Mouse (Mus musculus) kidney, embryonic 16.5 days (tissue): ENCODE data around the gene Gemin5. TPM values are rescaled to one million over a fixed set of nuclear protein-coding genes. Genes with fewer than 3 reads are reported as not detected.
A peak's percentile ranks its signal among the peaks of the same experiment; 100 is the strongest.

ENCODE experiments used
- ATAC-seq: fragments of 200-750 bp; cut with Nextera tagmentation; 2 replicates; pipeline ENCODE4 v1.8.0; 2017; ENCODE audit warnings: moderate TSS enrichment; ENCODE audit not compliant: low FRiP score, low TSS enrichment
- H3K27ac ChIP-seq: fragments of 300-500 bp; sonication (generic); 2 replicates; pipeline ENCODE4 v1.5.1; 2014; ENCODE audit warnings: low read length
- H3K27me3 ChIP-seq: fragments of 300-500 bp; sonication (generic); 2 replicates; pipeline ENCODE4 v1.6.1; 2014; ENCODE audit warnings: low read length, control low read depth, mixed read lengths; ENCODE audit not compliant: insufficient read depth
- H3K36me3 ChIP-seq: fragments of 300-500 bp; sonication (generic); 2 replicates; pipeline ENCODE4 v1.6.1; 2014; ENCODE audit warnings: low read length, control low read depth, mixed read lengths; ENCODE audit not compliant: insufficient read depth
- H3K4me1 ChIP-seq: fragments of 300-500 bp; sonication (generic); 2 replicates; pipeline ENCODE4 v1.6.1; 2014; ENCODE audit warnings: low read length, control low read depth, mixed read lengths; ENCODE audit not compliant: insufficient read depth
- H3K4me2 ChIP-seq: fragments of 300-500 bp; sonication (generic); replicated peaks from 2 replicates; pipeline ENCODE4 v1.6.1; 2014; ENCODE audit warnings: low read depth, low read length
- H3K4me3 ChIP-seq: fragments of 300-500 bp; sonication (generic); 2 replicates; pipeline ENCODE4 v1.5.1; 2014; ENCODE audit warnings: mild to moderate bottlenecking, low read length
- H3K9ac ChIP-seq: fragments of 300-500 bp; sonication (generic); replicated peaks from 2 replicates; pipeline ENCODE4 v1.6.1; 2014; ENCODE audit warnings: low read length
- H3K9me3 ChIP-seq: fragments of 300-500 bp; sonication (generic); 2 replicates; pipeline ENCODE4 v1.6.1; 2016; ENCODE audit warnings: low read length, control low read depth
- WGBS: fragments of 180-500 bp; shearing (Covaris S2); extraction: QIAGEN DNeasy Blood & Tissue Kit; methylation state at CpG from one replicate; pipeline ENCODE4 v1.1.7; 2014; 5-methylcytosine and 5-hydroxymethylcytosine counted together
- polyA plus RNA-seq: library from polyadenylated mRNA; unstranded; fragments of >200 nt; fragmentation: Nextera tagmentation; extraction: Ambion mirVana; gene quantifications from 2 replicates; pipeline ENCODE4 v1.2.1, GENCODE M21; 2015

The Gemin5 gene
- polyA plus RNA-seq, 1 experiment from 2014 or later = 22.5 TPM

- 36% methylated on average over 3 of the region's 3 CpGs for WGBS
- peak; percentile 57; the same call in 1 of the 2 replicates for ATAC-seq
These were observed 11.2 kb upstream of the Gemin5 start for GRCm38 (mm10) chr11:58179563-58179962.

GRCm38 (mm10) chr11:58171459-58172091 lies 3.2 kb upstream of the Gemin5 start, which contains the start of gene Mrpl22:
Gene Mrpl22 (plus strand): TSS chr11:58171661.
- Histone ChIP-seq H3K27ac (peak within 1 kb of the TSS; percentile 46; the same call in 1 of the 2 replicates), H3K4me3 (peak within 1 kb of the TSS; percentile 70), H3K4me1 (peaks cover 21% of the 10 kb centered on the region), H3K36me3 (peaks cover 35% of the 10 kb centered on the region), H3K9me3 (no peaks in the 10 kb centered on the region), H3K4me2 (peak within 1 kb of the TSS; percentile 89), H3K27me3 (no peaks in the 10 kb centered on the region), H3K9ac (peak within 1 kb of the TSS; percentile 89)
- under 1% methylated on average over 34 of the region's 34 CpGs for WGBS
- ATAC-seq = peak; percentile 76

More at GRCm38 (mm10) chr11:58179563-58179962, 11.2 kb upstream of the Gemin5 start:
- H3K9ac ChIP-seq = no peak overlapping the region
- no peaks in the 10 kb centered on the region for H3K4me1 ChIP-seq
- no peak overlapping the region for H3K4me2 ChIP-seq
- H3K9me3 ChIP-seq = no peaks in the 10 kb centered on the region
- H3K27ac ChIP-seq = no peak overlapping the region
- H3K36me3 ChIP-seq = peaks cover 30% of the 10 kb centered on the region
- H3K27me3 ChIP-seq = no peaks in the 10 kb centered on the region
- H3K4me3 ChIP-seq = no peak overlapping the region

GRCm38 (mm10) chr11:58169666-58170065 lies 1.3 kb upstream of the Gemin5 start:
- H3K4me1 ChIP-seq = peaks cover 21% of the 10 kb centered on the region
- no peak overlapping the region for H3K4me2 ChIP-seq
- no peak overlapping the region for H3K27ac ChIP-seq
- WGBS = 82% methylated on average over 4 of the region's 4 CpGs
- no peak overlapping the region for H3K9ac ChIP-seq
- no peaks in the 10 kb centered on the region; the same call in 1 of the 2 replicates for H3K9me3 ChIP-seq
- peaks cover 33% of the 10 kb centered on the region for H3K36me3 ChIP-seq
- H3K27me3 ChIP-seq = no peaks in the 10 kb centered on the region
- ATAC-seq = no peak
- H3K4me3 ChIP-seq = no peak overlapping the region

GRCm38 (mm10) chr11:58167822-58168166 lies 545 bp downstream of the Gemin5 start:
- Histone ChIP-seq H3K36me3 (peaks cover 29% of the 10 kb centered on the region), H3K9me3 (no peaks in the 10 kb centered on the region; the same call in 1 of the 2 replicates), H3K9ac (peak overlapping the region; percentile 84), H3K27me3 (no peaks in the 10 kb centered on the region), H3K27ac (peak overlapping the region; percentile 75; the same call in 1 of the 2 replicates), H3K4me1 (peaks cover 20% of the 10 kb centered on the region), H3K4me2 (peak overlapping the region; percentile 62), H3K4me3 (peak overlapping the region; percentile 90)
- ATAC-seq = 0 out of 2 replicates have a peak, but pooled peaks have one; percentile 3
- under 1% methylated on average over 8 of the region's 8 CpGs for WGBS

- H3K4me1 ChIP-seq = peaks cover 6% of the 10 kb centered on the region; the same call in 1 of the 2 replicates
- no peak overlapping the region for H3K27ac ChIP-seq
- H3K9ac ChIP-seq = no peak overlapping the region
- H3K9me3 ChIP-seq = no peaks in the 10 kb centered on the region; the same call in 1 of the 2 replicates
- WGBS = 94% methylated on average over 2 of the region's 2 CpGs
- peaks cover 45% of the 10 kb centered on the region for H3K36me3 ChIP-seq
- no peaks in the 10 kb centered on the region for H3K27me3 ChIP-seq
- H3K4me2 ChIP-seq = no peak overlapping the region
- H3K4me3 ChIP-seq = no peak overlapping the region
- no peak for ATAC-seq
These were observed 3.3 kb downstream of the Gemin5 start for GRCm38 (mm10) chr11:58165072-58165471.

GRCm38 (mm10) chr11:58156871-58157270 lies 11.5 kb downstream of the Gemin5 start:
- H3K27me3 ChIP-seq = no peaks in the 10 kb centered on the region
- ATAC-seq = no peak
- H3K27ac ChIP-seq = no peak overlapping the region
- H3K4me3 ChIP-seq = no peak overlapping the region
- H3K36me3 ChIP-seq = peaks cover 39% of the 10 kb centered on the region
- H3K4me1 ChIP-seq = no peaks in the 10 kb centered on the region
- no peaks in the 10 kb centered on the region for H3K9me3 ChIP-seq
- H3K4me2 ChIP-seq = no peak overlapping the region
- no peak overlapping the region for H3K9ac ChIP-seq
- 68% methylated on average over 3 of the region's 3 CpGs for WGBS

GRCm38 (mm10) chr11:58155458-58155857 lies 12.9 kb downstream of the Gemin5 start:
- Histone ChIP-seq H3K36me3 (peaks cover 34% of the 10 kb centered on the region), H3K9ac (no peak overlapping the region)
- WGBS = 90% methylated on average over 9 of the region's 9 CpGs

GRCm38 (mm10) chr11:58146241-58146640 lies 22.1 kb downstream of the Gemin5 start:
- Histone ChIP-seq H3K4me1 (no peaks in the 10 kb centered on the region), H3K27ac (no peak overlapping the region), H3K4me2 (no peak overlapping the region), H3K4me3 (no peak overlapping the region), H3K9me3 (no peaks in the 10 kb centered on the region), H3K9ac (no peak overlapping the region), H3K36me3 (peaks cover 67% of the 10 kb centered on the region), H3K27me3 (no peaks in the 10 kb centered on the region)
- 94% methylated on average over 5 of the region's 5 CpGs for WGBS
- no peak for ATAC-seq

More at GRCm38 (mm10) chr11:58155458-58155857, 12.9 kb downstream of the Gemin5 start:
- no peaks in the 10 kb centered on the region for H3K9me3 ChIP-seq
- no peak for ATAC-seq
- H3K4me2 ChIP-seq = no peak overlapping the region
- H3K27ac ChIP-seq = no peak overlapping the region
- no peaks in the 10 kb centered on the region for H3K27me3 ChIP-seq
- no peaks in the 10 kb centered on the region for H3K4me1 ChIP-seq
- H3K4me3 ChIP-seq = no peak overlapping the region

- no peak overlapping the region for H3K4me2 ChIP-seq
- H3K27me3 ChIP-seq = no peaks in the 10 kb centered on the region
- no peak overlapping the region for H3K9ac ChIP-seq
- no peak overlapping the region for H3K27ac ChIP-seq
- H3K4me1 ChIP-seq = no peaks in the 10 kb centered on the region
- no peak overlapping the region for H3K4me3 ChIP-seq
- no peaks in the 10 kb centered on the region for H3K9me3 ChIP-seq
- ATAC-seq = no peak
- H3K36me3 ChIP-seq = peaks cover 69% of the 10 kb centered on the region
- WGBS = 89% methylated on average over 9 of the region's 9 CpGs
These were observed 24.5 kb downstream of the Gemin5 start for GRCm38 (mm10) chr11:58143704-58144426.

GRCm38 (mm10) chr11:58139466-58139865 lies 28.9 kb downstream of the Gemin5 start:
- H3K9ac ChIP-seq = no peak overlapping the region
- no peak overlapping the region for H3K4me2 ChIP-seq
- 78% methylated on average over 3 of the region's 3 CpGs for WGBS
- no peak overlapping the region for H3K27ac ChIP-seq
- H3K36me3 ChIP-seq = peaks cover 70% of the 10 kb centered on the region
- no peaks in the 10 kb centered on the region for H3K9me3 ChIP-seq
- ATAC-seq = no peak
- no peaks in the 10 kb centered on the region for H3K4me1 ChIP-seq
- H3K4me3 ChIP-seq = no peak overlapping the region
- H3K27me3 ChIP-seq = no peaks in the 10 kb centered on the region
